Mouse (Mus musculus) adrenal gland, postnatal 4 days (tissue): Measurements from ENCODE around the gene Nacc1. TPM values are rescaled to one million over a fixed set of nuclear protein-coding genes. Genes with fewer than 3 reads are reported as not detected.
A peak's percentile ranks its signal among the peaks of the same experiment; 100 is the strongest.
"Not testable (repeated sequence)": the region's sequence is repeated elsewhere in the genome, so short reads cannot be mapped to it uniquely, and the experiment has no call there.

Experiments
- DNase-seq, 2 experiments: peaks; one replicate each; pipeline ENCODE4 v3.0.0; 2021 to 2022; ENCODE audit warnings: low spot score in 2 of 2, mixed read lengths in 2 of 2
- total RNA-seq, 2 experiments: library from RNA; stranded (reverse); gene quantifications; 2 replicates each; pipeline ENCODE4 v1.2.3; 2021

The Nacc1 gene
- total RNA-seq, 2 experiments from 2014 or later = 88.9 to 89.0 TPM

DNA sequence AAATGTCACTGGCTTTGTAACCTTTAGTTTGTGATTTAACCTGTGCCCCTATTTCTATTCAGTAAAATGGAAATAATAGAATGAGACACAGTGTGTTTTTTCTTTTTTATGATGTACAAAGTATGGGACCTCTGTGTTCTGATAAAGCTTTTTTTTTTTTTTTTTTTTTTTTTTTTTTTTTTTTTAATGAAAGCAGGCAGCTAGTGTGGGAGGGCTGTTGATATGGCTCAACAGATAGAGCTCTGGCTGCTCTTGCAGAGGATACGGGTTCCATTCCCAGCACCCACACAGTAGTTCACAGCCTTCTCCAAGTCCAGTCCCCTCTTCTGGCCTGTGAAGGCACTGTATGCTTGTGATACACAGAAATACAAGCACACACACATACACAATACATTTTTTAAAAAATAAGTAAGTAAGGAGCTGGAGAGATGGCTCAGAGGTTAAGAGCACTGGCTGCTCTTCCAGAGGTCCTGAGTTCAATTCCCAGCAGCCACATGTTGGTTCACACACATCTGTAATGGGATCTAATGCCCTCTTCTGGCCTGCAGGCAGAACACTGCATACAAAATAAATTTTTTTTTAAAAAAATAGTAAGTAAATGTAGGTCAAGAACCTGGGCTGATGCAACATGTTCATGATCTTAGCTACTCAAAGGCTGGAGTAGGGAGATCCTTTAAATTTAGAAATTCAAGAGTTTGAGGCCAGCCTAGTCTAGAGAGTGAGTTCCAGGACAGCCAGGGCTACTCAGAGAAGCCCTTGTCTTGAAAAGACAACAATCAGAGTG, 45.9 kb downstream of the Nacc1 start:
- DNase-seq = no peak

DNA sequence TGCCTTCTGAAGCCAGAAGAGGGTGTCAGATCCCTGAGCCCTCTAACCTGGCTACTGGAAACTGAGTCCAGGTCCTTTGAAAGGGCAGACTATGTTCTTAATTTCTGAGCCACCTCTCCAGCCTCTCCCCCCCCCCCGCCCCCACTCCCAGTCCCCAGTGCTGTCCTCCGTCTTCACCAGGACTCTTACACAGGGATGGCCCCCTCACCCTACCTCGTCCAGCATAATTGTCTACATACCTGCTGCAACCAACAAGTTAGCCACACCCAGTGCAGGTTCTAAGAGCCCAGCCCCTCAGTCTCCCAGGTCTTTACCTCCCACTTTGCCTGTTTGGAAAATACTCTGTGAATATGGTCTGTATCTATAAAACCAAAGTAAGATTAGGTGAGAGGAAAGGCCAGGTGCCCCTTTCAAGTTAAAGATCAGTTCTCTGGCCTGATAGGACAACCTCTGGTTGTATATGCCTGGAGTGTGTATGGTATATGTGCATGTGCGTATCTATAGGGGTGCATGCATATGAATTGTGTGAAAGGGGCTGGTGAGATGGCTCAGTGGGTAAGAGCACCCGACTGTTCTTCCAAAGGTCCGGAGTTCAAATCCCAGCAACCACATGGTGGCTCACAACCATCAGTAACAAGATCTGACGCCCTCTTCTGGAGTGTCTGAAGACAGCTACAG, 46.9 kb downstream of the Nacc1 start:
- no peak for DNase-seq

GRCm38 (mm10) chr8:84640010-84640588, 47.6 kb downstream of the Nacc1 start:
- no peak for DNase-seq

GRCm38 (mm10) chr8:84639162-84640009, 48.3 kb downstream of the Nacc1 start:
- peak; percentile 80 to 84 for DNase-seq

- no peak for DNase-seq
These were observed 49.0 kb downstream of the Nacc1 start for GRCm38 (mm10) chr8:84638555-84639161.

- no peak for DNase-seq
These were observed 49.6 kb downstream of the Nacc1 start for GRCm38 (mm10) chr8:84637946-84638554.

DNA sequence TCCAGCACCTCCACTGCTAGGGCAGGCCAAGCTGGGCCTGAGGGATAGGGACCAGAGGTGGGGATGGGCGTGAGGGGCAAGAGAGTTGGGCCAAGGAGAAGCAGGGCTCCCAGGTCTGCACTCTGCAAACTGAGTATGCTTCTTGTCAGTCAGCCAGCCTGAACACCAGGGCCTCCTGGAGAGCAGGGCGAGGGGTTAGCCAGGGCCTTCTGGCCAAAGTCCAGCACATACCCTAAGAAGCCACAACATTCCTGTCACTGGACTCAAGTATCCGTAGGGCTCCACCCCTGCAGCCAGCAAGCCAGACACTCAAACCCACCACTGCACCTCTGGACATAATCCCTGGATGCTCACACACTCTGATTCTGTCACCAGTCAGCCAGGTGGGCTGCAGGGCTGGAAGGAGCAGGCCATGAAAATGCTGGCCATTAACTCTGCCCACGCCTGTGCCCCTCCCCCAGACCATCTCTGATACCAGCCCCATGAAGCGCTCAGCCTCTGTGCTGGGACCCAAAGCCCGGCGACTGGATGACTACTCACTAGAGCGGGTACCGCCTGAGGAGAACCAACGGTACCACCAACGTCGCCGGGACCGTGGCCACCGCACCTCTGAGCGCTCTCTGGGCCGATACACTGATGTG, 51.5 kb downstream of the Nacc1 start:
- DNase-seq = no peak

GRCm38 (mm10) chr8:84635397-84636050, 52.1 kb downstream of the Nacc1 start:
- DNase-seq = no peak

GRCm38 (mm10) chr8:84634849-84635304, 52.8 kb downstream of the Nacc1 start:
- peak in 1 of 2 experiments; percentile 31 for DNase-seq

GRCm38 (mm10) chr8:84633841-84634584, 53.6 kb downstream of the Nacc1 start:
- no peak for DNase-seq

- DNase-seq = no peak
These were observed 55.8 kb downstream of the Nacc1 start for GRCm38 (mm10) chr8:84631813-84632212.

DNA sequence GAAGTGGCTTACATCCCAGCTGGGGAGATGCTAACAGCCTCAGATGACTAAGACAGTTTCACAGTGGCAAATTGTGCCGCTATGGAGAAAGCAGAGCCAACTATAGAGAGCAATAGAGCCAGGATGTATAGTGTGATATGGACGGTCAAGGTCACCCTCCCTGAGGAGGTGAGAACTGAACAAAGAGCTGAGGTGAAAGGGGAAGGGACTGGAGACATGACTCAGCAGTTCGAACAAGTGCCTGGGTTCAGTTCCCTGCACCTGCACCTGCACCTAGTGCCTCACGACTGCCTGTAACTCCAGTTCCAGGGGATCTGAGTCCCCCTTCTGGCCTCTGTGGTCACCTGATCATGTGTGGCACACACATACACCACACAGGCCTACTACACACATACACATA, 57.5 kb downstream of the Nacc1 start:
- no peak for DNase-seq

GRCm38 (mm10) chr8:84629586-84629985, 58.1 kb downstream of the Nacc1 start:
- DNase-seq = no peak

- DNase-seq = not testable (repeated sequence)
These were observed 64.2 kb downstream of the Nacc1 start for GRCm38 (mm10) chr8:84623425-84623824.

GRCm38 (mm10) chr8:84621102-84621625, 66.5 kb downstream of the Nacc1 start:
- DNase-seq = no peak
